Mouse (Mus musculus): Measurements from ENCODE around the gene Ifi203.
"Not testable (repeated sequence)": the region's sequence is repeated elsewhere in the genome, so short reads cannot be mapped to it uniquely, and the experiment has no call there.

Gene Ifi203

GRCm38 (mm10) chr1:173953563-173953962, 11.1 kb upstream of the Ifi203 start:
- H3K27me3 ChIP-seq (ENCODE audit: insufficient read depth, low read length), result no peaks in the 10 kb centered on the region
- H3K9me3 ChIP-seq (ENCODE audit: low read length), result peaks cover 6% of the 10 kb centered on the region; the same call in 1 of the 2 replicates
- H3K4me1 ChIP-seq (replicated peaks; ENCODE audit: low read depth, low read length), result no peaks in the 10 kb centered on the region
- H3K4me3 ChIP-seq (replicated peaks; ENCODE audit: low read length), result no peak overlapping the region
- H3K36me3 ChIP-seq (ENCODE audit: insufficient read depth, low read length), result no peaks in the 10 kb centered on the region
- TF ChIP-seq NANOG (IDR thresholded peaks at IDR 0.05; ENCODE audit: borderline replicate concordance, low read length) (no peak), CTCF (conservative IDR thresholded peaks at IDR 0.05; ENCODE audit: low read length) (no peak), POU5F1 (IDR thresholded peaks at IDR 0.05; ENCODE audit: borderline replicate concordance, low read length) (no peak)

GRCm38 (mm10) chr1:173949044-173949443, 6.6 kb upstream of the Ifi203 start:
- H3K36me3 ChIP-seq (ENCODE audit: insufficient read depth, low read length); H3K9me3 ChIP-seq (ENCODE audit: low read length); H3K4me1 ChIP-seq (replicated peaks; ENCODE audit: low read depth, low read length); H3K27me3 ChIP-seq (ENCODE audit: insufficient read depth, low read length); H3K4me3 ChIP-seq (replicated peaks; ENCODE audit: low read length): not testable (repeated sequence)

DNA sequence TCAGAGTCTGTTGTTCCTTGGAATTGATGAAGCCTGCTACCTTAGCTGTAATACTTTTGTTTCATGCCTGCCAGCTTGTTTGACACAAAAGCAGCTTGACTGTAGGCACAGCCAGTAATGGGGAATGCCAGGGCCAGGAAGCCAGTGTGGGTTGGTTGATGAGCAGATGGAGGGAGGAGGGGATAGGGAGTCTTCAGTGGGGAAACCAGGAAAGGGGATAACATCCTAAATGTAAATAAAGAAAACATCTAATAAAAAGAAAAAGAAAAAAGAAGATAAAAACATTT, 251 bp upstream of the Ifi203 start:
- H3K9me3 ChIP-seq (ENCODE audit: low read length); H3K4me3 ChIP-seq (replicated peaks; ENCODE audit: low read length); H3K27me3 ChIP-seq (ENCODE audit: insufficient read depth, low read length); H3K36me3 ChIP-seq (ENCODE audit: insufficient read depth, low read length); H3K4me1 ChIP-seq (replicated peaks; ENCODE audit: low read depth, low read length): not testable (repeated sequence)

- H3K4me3 ChIP-seq (replicated peaks; ENCODE audit: low read length); H3K4me1 ChIP-seq (replicated peaks; ENCODE audit: low read depth, low read length); H3K9me3 ChIP-seq (ENCODE audit: low read length); H3K27me3 ChIP-seq (ENCODE audit: insufficient read depth, low read length); H3K36me3 ChIP-seq (ENCODE audit: insufficient read depth, low read length): not testable (repeated sequence)
Measured at GRCm38 (mm10) chr1:173941522-173941921, 950 bp downstream of the Ifi203 start.

DNA sequence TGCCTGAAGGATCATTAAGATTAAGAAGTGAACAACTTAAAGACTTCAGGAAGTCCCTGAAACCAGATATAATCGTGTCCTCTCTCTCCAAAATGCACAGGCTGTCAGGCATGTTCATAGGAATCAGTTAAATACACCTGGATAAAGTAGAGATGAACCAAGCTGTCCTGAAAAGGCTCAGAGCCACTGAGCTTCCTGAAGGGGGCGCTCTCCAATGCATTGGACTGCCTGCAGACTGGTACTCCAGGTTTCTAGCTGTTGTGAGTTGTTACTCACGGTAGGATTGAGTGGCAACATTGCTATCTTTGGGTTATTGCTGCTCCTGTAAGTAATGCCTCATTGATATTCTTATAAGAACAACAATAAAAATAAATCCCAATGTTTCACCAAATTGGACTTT, 23.2 kb downstream of the Ifi203 start:
- not testable (repeated sequence) for H3K4me1 ChIP-seq (replicated peaks; ENCODE audit: low read depth, low read length); H3K4me3 ChIP-seq (replicated peaks; ENCODE audit: low read length); H3K9me3 ChIP-seq (ENCODE audit: low read length); H3K27me3 ChIP-seq (ENCODE audit: insufficient read depth, low read length); H3K36me3 ChIP-seq (ENCODE audit: insufficient read depth, low read length)

DNA sequence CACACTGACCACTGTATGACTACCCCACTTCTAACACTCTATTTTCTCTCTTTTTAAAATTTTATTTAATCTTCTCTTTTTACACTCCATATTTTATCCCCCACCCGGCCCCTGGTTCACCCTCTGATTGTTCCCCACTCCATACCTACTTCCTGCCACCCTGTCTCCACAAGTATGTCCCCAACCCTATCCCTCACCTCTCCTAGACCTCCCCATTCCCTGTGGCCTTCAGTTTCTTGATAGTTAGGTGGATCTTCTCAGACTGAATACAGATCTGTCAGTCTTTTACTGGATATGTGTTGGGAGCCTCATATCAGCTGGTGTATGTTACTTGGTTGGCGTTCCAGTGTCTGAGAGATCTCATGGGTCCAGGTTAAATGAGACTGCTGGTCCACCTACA, 27.9 kb downstream of the Ifi203 start:
- no peaks in the 10 kb centered on the region for H3K9me3 ChIP-seq (ENCODE audit: low read length)
- H3K27me3 ChIP-seq (ENCODE audit: insufficient read depth, low read length), result no peaks in the 10 kb centered on the region
- TF ChIP-seq POU5F1 (IDR thresholded peaks at IDR 0.05; ENCODE audit: borderline replicate concordance, low read length) (no peak), NANOG (IDR thresholded peaks at IDR 0.05; ENCODE audit: borderline replicate concordance, low read length) (no peak), CTCF (conservative IDR thresholded peaks at IDR 0.05; ENCODE audit: low read length) (no peak)
- H3K4me1 ChIP-seq (replicated peaks; ENCODE audit: low read depth, low read length), result no peaks in the 10 kb centered on the region
- H3K4me3 ChIP-seq (replicated peaks; ENCODE audit: low read length), result no peak overlapping the region
- no peaks in the 10 kb centered on the region for H3K36me3 ChIP-seq (ENCODE audit: insufficient read depth, low read length)

DNA sequence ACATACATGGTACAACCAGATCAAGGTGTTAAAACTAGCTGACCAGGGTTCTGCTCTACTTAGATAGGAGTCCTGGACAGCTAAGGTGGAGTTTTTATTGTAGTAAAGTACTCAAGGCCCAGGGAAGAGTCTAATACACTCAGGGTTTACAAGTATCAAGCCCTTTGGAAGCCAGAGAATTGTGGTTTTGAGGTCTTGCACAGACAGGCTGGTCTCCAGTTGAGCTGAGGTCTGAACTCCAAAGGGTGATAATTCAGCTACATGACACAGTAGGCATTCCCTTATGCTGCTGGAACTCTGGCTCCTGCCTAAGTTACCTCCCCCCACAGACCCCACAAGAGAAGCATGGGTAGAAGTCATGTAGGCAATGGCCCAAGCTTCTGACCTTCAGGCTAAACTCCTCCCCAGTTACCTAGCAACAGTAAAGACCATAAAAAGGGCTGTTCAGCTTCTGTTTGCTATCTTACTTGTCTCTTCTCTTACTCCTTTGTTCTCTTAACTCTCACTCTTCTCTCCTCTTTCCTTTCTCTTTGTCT, 29.1 kb downstream of the Ifi203 start:
- not testable (repeated sequence) for H3K4me3 ChIP-seq (replicated peaks; ENCODE audit: low read length); H3K4me1 ChIP-seq (replicated peaks; ENCODE audit: low read depth, low read length); H3K27me3 ChIP-seq (ENCODE audit: insufficient read depth, low read length); H3K36me3 ChIP-seq (ENCODE audit: insufficient read depth, low read length); H3K9me3 ChIP-seq (ENCODE audit: low read length)

GRCm38 (mm10) chr1:173912548-173913255, 29.8 kb downstream of the Ifi203 start, which contains the start of gene Ifi211:
Ifi211 (minus strand) TSS chr1:173913046.
- H3K4me1 ChIP-seq (replicated peaks; ENCODE audit: low read depth, low read length); H3K4me3 ChIP-seq (replicated peaks; ENCODE audit: low read length); H3K9me3 ChIP-seq (ENCODE audit: low read length); H3K36me3 ChIP-seq (ENCODE audit: insufficient read depth, low read length); H3K27me3 ChIP-seq (ENCODE audit: insufficient read depth, low read length): not testable (repeated sequence)

- H3K9me3 ChIP-seq (ENCODE audit: low read length), result no peaks in the 10 kb centered on the region
- no peaks in the 10 kb centered on the region for H3K27me3 ChIP-seq (ENCODE audit: insufficient read depth, low read length)
- no peaks in the 10 kb centered on the region for H3K4me1 ChIP-seq (replicated peaks; ENCODE audit: low read depth, low read length)
- TF ChIP-seq POU5F1 (IDR thresholded peaks at IDR 0.05; ENCODE audit: borderline replicate concordance, low read length) (no peak), CTCF (conservative IDR thresholded peaks at IDR 0.05; ENCODE audit: low read length) (no peak), NANOG (IDR thresholded peaks at IDR 0.05; ENCODE audit: borderline replicate concordance, low read length) (no peak)
- no peaks in the 10 kb centered on the region for H3K36me3 ChIP-seq (ENCODE audit: insufficient read depth, low read length)
- no peak overlapping the region for H3K4me3 ChIP-seq (replicated peaks; ENCODE audit: low read length)
Measured at GRCm38 (mm10) chr1:173911808-173912464, 30.5 kb downstream of the Ifi203 start.

GRCm38 (mm10) chr1:173908390-173908789, 34.1 kb downstream of the Ifi203 start:
- H3K4me1 ChIP-seq (replicated peaks; ENCODE audit: low read depth, low read length); H3K9me3 ChIP-seq (ENCODE audit: low read length); H3K27me3 ChIP-seq (ENCODE audit: insufficient read depth, low read length); H3K4me3 ChIP-seq (replicated peaks; ENCODE audit: low read length); H3K36me3 ChIP-seq (ENCODE audit: insufficient read depth, low read length): not testable (repeated sequence)

- not testable (repeated sequence) for H3K27me3 ChIP-seq (ENCODE audit: insufficient read depth, low read length); H3K4me1 ChIP-seq (replicated peaks; ENCODE audit: low read depth, low read length); H3K9me3 ChIP-seq (ENCODE audit: low read length); H3K4me3 ChIP-seq (replicated peaks; ENCODE audit: low read length); H3K36me3 ChIP-seq (ENCODE audit: insufficient read depth, low read length)
Measured at GRCm38 (mm10) chr1:173905885-173906284, 36.6 kb downstream of the Ifi203 start.

- not testable (repeated sequence) for H3K27me3 ChIP-seq (ENCODE audit: insufficient read depth, low read length)
Measured at GRCm38 (mm10) chr1:173889741-173890140, 52.7 kb downstream of the Ifi203 start.

DNA sequence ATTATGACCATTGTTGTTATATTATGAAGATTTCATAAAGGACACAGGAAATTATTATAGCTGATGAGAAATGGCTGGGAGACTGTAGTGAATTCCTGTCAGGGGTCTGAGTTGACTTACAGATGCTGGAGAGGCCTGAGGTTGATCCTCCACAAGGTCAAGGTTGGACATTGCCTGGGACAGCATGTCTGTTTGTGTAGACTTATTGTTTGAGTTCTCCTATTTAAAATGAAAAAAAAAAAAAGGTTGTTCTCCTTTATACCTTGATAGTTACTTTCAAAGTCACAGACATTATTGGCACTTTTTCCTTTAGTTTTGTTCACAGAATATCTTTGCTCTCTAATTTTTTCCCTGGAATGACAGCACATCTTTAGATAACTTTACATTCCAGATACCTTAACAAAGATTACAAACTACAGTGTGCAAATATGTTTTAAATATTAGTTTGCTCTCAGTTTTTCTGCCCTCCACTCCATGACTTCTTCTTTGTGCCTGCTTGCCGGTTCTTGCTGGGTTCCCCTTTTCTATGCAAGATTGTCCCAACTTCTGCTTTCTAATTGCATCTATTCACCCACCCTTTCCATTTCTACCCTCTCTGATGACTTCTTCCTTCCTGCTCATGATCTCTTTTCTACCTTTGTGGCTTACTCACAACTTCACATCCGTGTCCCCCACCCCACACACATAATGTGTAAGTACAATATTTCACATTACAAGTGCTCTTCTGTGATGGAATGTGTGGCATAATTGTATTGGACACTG, 55.3 kb downstream of the Ifi203 start:
- not testable (repeated sequence) for H3K36me3 ChIP-seq (ENCODE audit: insufficient read depth, low read length); H3K4me3 ChIP-seq (replicated peaks; ENCODE audit: low read length); H3K4me1 ChIP-seq (replicated peaks; ENCODE audit: low read depth, low read length); H3K9me3 ChIP-seq (ENCODE audit: low read length); H3K27me3 ChIP-seq (ENCODE audit: insufficient read depth, low read length)

More at GRCm38 (mm10) chr1:173889741-173890140, 52.7 kb downstream of the Ifi203 start:
- H3K9me3 ChIP-seq (ENCODE audit: low read length); H3K36me3 ChIP-seq (ENCODE audit: insufficient read depth, low read length); H3K4me3 ChIP-seq (replicated peaks; ENCODE audit: low read length); H3K4me1 ChIP-seq (replicated peaks; ENCODE audit: low read depth, low read length): not testable (repeated sequence)

All from E14TG2a.4 (cell line).